Mouse (Mus musculus): ENCODE results near the gene Agtpbp1. TPM values are rescaled to one million over a fixed set of nuclear protein-coding genes. Genes with fewer than 3 reads are reported as not detected.

Agtpbp1 gene
- total and polyA plus RNA-seq, 2 experiments from 2014 or later = 70.8 to 129 TPM

DNA sequence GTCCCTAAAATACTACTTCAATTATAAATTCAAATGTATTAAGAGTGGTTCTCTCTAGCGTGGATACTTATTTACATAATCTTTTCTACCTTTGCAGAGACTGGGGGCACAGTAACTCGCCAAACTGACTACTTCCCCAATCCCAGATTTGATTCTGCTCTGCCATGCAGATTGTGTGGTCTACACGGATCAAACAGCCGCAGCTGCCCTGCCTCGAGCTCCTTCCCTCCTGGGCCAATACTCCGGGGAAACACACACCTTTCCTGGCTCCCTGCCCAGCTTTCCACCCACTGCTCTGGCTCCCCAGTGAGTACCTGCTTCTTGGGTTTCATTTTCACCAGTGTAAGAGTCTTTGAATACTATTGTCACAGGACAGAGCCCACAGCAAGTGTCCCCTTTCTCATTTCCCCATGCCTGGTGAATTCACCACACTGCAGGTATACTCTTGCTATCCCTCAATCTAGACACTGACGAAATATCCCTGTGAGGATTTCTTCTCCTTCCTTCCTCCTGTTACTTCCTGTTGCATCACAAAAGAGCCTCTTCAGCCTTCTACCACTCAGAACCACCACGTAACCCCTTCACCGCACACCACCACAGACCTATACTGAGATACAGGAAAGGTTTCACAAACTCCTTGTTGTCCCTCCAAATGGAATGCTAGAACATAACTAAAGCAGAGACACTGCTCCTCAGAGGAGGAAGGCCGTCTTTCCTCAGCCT is 75.2 kb downstream of the Agtpbp1 start:
- no peak for ATAC-seq (ENCODE audit: low FRiP score)

DNA sequence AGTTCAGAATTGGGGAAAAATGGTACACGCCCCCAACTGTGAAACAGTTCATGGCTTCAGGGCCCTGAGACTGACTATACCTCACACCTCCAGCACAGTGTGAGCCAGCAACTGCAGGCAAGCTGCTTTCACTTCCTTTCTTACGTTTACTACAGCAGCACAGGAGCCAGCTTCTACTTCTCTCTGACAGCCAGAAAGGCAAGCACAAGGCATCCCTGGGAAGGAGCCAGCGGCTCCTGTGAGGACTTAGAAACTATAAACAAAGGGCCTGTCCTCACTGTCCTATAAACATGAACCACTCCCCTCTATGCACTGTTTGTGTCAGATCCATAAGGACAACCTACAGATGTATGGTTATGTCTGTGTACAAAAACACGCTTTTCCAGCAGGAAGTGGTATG is 76.4 kb downstream of the Agtpbp1 start:
- no peaks in the 10 kb centered on the region for H3K9me3 ChIP-seq (ENCODE audit: low read length)
- H3K4me3 ChIP-seq (ENCODE audit: low read depth, low read length) = no peak overlapping the region
- H3K4me2 ChIP-seq (ENCODE audit: low read depth, low read length, poor library complexity, severe bottlenecking) = no peak overlapping the region
- peaks cover 18% of the 10 kb centered on the region; the same call in 1 of the 2 replicates for H3K36me3 ChIP-seq (ENCODE audit: insufficient read depth, low read length)
- H3K9ac ChIP-seq (replicated peaks; ENCODE audit: low read length, poor library complexity, severe bottlenecking) = no peak overlapping the region
- 73% methylated on average over 4 of the region's 4 CpGs for WGBS
- TF ChIP-seq CTCF (IDR thresholded peaks at IDR 0.05) = no peak
- no peak for DNase-seq (ENCODE audit: low spot score)
- no peaks in the 10 kb centered on the region for H3K4me1 ChIP-seq (ENCODE audit: insufficient read depth, low read length)
- H3K27ac ChIP-seq (ENCODE audit: low read depth, low read length) = no peak overlapping the region
- no peaks in the 10 kb centered on the region for H3K27me3 ChIP-seq (ENCODE audit: insufficient read depth, low read length)
- ATAC-seq (ENCODE audit: low FRiP score) = no peak

More for the DNA sequence above, 75.2 kb downstream of the Agtpbp1 start:
- 65% methylated on average over 10 of the region's 10 CpGs for WGBS
- Histone ChIP-seq H3K4me2 (ENCODE audit: low read depth, low read length, poor library complexity, severe bottlenecking) (no peak overlapping the region), H3K9me3 (ENCODE audit: low read length) (no peaks in the 10 kb centered on the region), H3K9ac (replicated peaks; ENCODE audit: low read length, poor library complexity, severe bottlenecking) (no peak overlapping the region), H3K36me3 (ENCODE audit: insufficient read depth, low read length) (peaks cover 17% of the 10 kb centered on the region; the same call in 1 of the 2 replicates), H3K4me1 (ENCODE audit: insufficient read depth, low read length) (no peaks in the 10 kb centered on the region), H3K4me3 (ENCODE audit: low read depth, low read length) (no peak overlapping the region), H3K27me3 (ENCODE audit: insufficient read depth, low read length) (no peaks in the 10 kb centered on the region), H3K27ac (ENCODE audit: low read depth, low read length) (no peak overlapping the region)
- DNase-seq (ENCODE audit: low spot score) = no peak
- no peak for TF ChIP-seq CTCF (IDR thresholded peaks at IDR 0.05)

DNA sequence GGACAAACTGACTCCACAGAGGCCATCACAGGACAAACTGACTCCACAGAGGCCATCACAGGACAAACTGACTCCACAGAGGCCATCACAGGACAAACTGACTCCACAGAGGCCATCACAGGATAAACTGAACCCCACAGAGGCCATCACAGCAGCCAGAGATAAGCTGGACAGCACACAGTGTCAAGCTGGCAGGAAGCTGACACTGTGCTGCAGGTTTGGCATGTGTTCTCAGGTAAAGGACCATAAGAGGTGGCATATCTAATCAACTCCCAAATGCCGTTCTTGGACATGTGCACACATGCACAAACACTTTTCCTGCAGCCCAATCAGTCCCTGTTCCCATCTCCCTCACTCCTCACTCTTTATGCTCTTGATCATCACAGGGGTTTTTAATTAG is 78.6 kb downstream of the Agtpbp1 start:
- WGBS = 93% methylated on average over 1 of the region's 1 CpGs

DNA sequence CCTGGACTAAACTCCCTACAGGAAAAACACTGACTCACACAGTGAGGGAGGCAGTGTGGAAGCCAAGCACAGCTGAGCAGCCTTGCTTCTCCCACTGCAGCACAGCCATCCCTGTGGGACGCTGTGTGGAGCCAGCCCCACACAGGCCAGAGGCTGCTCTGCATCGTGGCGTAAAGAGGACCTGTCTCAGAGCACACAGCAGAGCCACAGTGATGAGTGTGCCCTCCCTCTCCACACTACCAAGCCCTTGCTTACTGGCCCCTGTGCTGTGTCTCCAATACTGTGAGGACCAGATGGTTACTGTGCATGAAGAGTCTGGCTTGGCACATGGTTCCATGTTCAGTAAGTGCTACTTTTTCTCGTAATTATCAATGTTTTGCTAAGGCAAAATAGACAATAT is 79.2 kb downstream of the Agtpbp1 start:
- TF ChIP-seq CTCF (IDR thresholded peaks at IDR 0.05) = no peak
- H3K9me3 ChIP-seq (ENCODE audit: low read length) = no peaks in the 10 kb centered on the region
- no peak overlapping the region for H3K27ac ChIP-seq (ENCODE audit: low read depth, low read length)
- ATAC-seq (ENCODE audit: low FRiP score) = no peak
- H3K9ac ChIP-seq (replicated peaks; ENCODE audit: low read length, poor library complexity, severe bottlenecking) = no peak overlapping the region
- H3K27me3 ChIP-seq (ENCODE audit: insufficient read depth, low read length) = no peaks in the 10 kb centered on the region
- WGBS = 76% methylated on average over 4 of the region's 4 CpGs
- DNase-seq (ENCODE audit: low spot score) = no peak
- H3K4me2 ChIP-seq (ENCODE audit: low read depth, low read length, poor library complexity, severe bottlenecking) = no peak overlapping the region
- H3K4me1 ChIP-seq (ENCODE audit: insufficient read depth, low read length) = no peaks in the 10 kb centered on the region
- peaks cover 18% of the 10 kb centered on the region; the same call in 1 of the 2 replicates for H3K36me3 ChIP-seq (ENCODE audit: insufficient read depth, low read length)
- no peak overlapping the region for H3K4me3 ChIP-seq (ENCODE audit: low read depth, low read length)

More for the DNA sequence above, 78.6 kb downstream of the Agtpbp1 start:
- Histone ChIP-seq H3K4me1 (ENCODE audit: insufficient read depth, low read length) (no peaks in the 10 kb centered on the region), H3K4me3 (ENCODE audit: low read depth, low read length) (no peak overlapping the region), H3K27ac (ENCODE audit: low read depth, low read length) (no peak overlapping the region), H3K36me3 (ENCODE audit: insufficient read depth, low read length) (peaks cover 14% of the 10 kb centered on the region; the same call in 1 of the 2 replicates), H3K27me3 (ENCODE audit: insufficient read depth, low read length) (no peaks in the 10 kb centered on the region), H3K9me3 (ENCODE audit: low read length) (no peaks in the 10 kb centered on the region), H3K9ac (replicated peaks; ENCODE audit: low read length, poor library complexity, severe bottlenecking) (no peak overlapping the region), H3K4me2 (ENCODE audit: low read depth, low read length, poor library complexity, severe bottlenecking) (no peak overlapping the region)
- no peak for ATAC-seq (ENCODE audit: low FRiP score)
- TF ChIP-seq CTCF (IDR thresholded peaks at IDR 0.05) = no peak
- no peak for DNase-seq (ENCODE audit: low spot score)

DNA sequence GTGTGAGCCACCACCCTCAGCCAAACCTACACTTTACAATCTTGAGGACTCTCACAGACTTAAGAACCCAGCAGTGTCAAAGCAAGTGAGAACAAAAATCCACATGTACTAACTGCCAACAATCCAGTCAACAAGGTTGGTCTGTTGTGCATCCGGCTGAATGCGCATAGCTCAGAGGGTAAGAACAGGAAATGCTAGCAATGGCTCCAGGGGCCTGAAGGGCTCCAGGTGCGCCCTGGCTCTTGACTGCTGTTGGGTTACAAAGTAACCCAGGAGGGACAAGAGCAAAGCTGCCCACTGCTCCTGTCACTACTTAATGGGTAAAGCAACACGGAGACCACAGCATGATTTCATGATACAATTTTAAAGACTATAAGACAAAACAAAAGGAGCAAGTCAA is 81.4 kb downstream of the Agtpbp1 start:
- Histone ChIP-seq H3K4me1 (ENCODE audit: insufficient read depth, low read length) (no peaks in the 10 kb centered on the region), H3K9me3 (ENCODE audit: low read length) (no peaks in the 10 kb centered on the region), H3K27me3 (ENCODE audit: insufficient read depth, low read length) (no peaks in the 10 kb centered on the region), H3K4me3 (ENCODE audit: low read depth, low read length) (no peak overlapping the region), H3K27ac (ENCODE audit: low read depth, low read length) (no peak overlapping the region), H3K9ac (replicated peaks; ENCODE audit: low read length, poor library complexity, severe bottlenecking) (no peak overlapping the region), H3K4me2 (ENCODE audit: low read depth, low read length, poor library complexity, severe bottlenecking) (no peak overlapping the region), H3K36me3 (ENCODE audit: insufficient read depth, low read length) (peaks cover 31% of the 10 kb centered on the region)
- ATAC-seq (ENCODE audit: low FRiP score) = no peak
- 87% methylated on average over 4 of the region's 4 CpGs for WGBS
- DNase-seq (ENCODE audit: low spot score) = no peak
- TF ChIP-seq CTCF (IDR thresholded peaks at IDR 0.05) = no peak

DNA sequence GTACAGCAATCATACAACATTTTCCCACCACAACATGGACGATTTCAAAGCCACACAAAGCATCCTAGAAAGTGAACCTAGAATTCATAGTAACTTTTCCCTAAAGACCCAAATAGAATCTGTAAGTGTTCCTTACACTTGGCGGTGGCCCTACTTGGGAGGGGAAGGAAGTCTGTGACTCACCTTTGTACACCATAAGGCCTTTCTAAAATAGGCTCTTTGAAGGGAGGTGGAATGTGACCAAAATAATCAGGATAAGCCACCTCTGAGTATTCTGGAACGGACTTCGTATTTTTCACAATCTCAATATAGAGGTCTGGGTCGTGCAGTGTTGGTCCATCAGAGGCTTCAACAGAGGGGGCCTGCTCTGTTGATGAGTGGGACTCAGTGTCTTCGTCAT is 85.2 kb downstream of the Agtpbp1 start:
- Histone ChIP-seq H3K9ac (replicated peaks; ENCODE audit: low read length, poor library complexity, severe bottlenecking) (no peak overlapping the region), H3K27ac (ENCODE audit: low read depth, low read length) (no peak overlapping the region), H3K4me3 (ENCODE audit: low read depth, low read length) (no peak overlapping the region), H3K4me1 (ENCODE audit: insufficient read depth, low read length) (no peaks in the 10 kb centered on the region), H3K9me3 (ENCODE audit: low read length) (no peaks in the 10 kb centered on the region), H3K4me2 (ENCODE audit: low read depth, low read length, poor library complexity, severe bottlenecking) (no peak overlapping the region), H3K27me3 (ENCODE audit: insufficient read depth, low read length) (no peaks in the 10 kb centered on the region), H3K36me3 (ENCODE audit: insufficient read depth, low read length) (peaks cover 33% of the 10 kb centered on the region)
- TF ChIP-seq CTCF (IDR thresholded peaks at IDR 0.05) = no peak
- WGBS = 90% methylated on average over 6 of the region's 6 CpGs
- DNase-seq (ENCODE audit: low spot score) (no peak), ATAC-seq (ENCODE audit: low FRiP score) (no peak)
